Mouse (Mus musculus) granulocyte monocyte progenitor cell, adult 5-6 weeks (primary cell): ENCODE measurements around the gene Nr6a1. TPM values are rescaled to one million over a fixed set of nuclear protein-coding genes. Genes with fewer than 3 reads are reported as not detected.

Source experiments
- ATAC-seq: replicated peaks from 2 replicates; pipeline ENCODE4 v1.8.0; 2016; ENCODE audit warnings: mild to moderate bottlenecking, moderate TSS enrichment, inconsistent platforms; ENCODE audit not compliant: poor library complexity, severe bottlenecking
- total RNA-seq, 2 experiments: library from RNA; stranded (forward) in 1 of 2; stranded (reverse) in 1 of 2; fragments of 200-712, 200-1000 nt in 1 of 2; fragments of >200 nt in 1 of 2; fragmentation: Nextera tagmentation in 1 of 2; gene quantifications; 2 replicates each; pipeline ENCODE4 v1.2.3; 2014 to 2017

Nr6a1 gene
- total RNA-seq, 2 experiments from 2014 or later, result 0.11 to 1.3 TPM

- no peak for ATAC-seq
Observed at GRCm38 (mm10) chr2:38939047-38939446, 11.6 kb upstream of the Nr6a1 start.

GRCm38 (mm10) chr2:38938007-38938406 lies 10.5 kb upstream of the Nr6a1 start:
- ATAC-seq, result no peak

GRCm38 (mm10) chr2:38937396-38937795 lies 9.9 kb upstream of the Nr6a1 start:
- ATAC-seq, result 0 out of 2 replicates have a peak, but pooled peaks have one; percentile 7

- ATAC-seq, result peak; percentile 49
Observed at GRCm38 (mm10) chr2:38936721-38937378, 9.4 kb upstream of the Nr6a1 start.

GRCm38 (mm10) chr2:38934936-38935335 lies 7.4 kb upstream of the Nr6a1 start:
- no peak for ATAC-seq

- no peak for ATAC-seq
Observed at GRCm38 (mm10) chr2:38933931-38934330, 6.4 kb upstream of the Nr6a1 start.

- ATAC-seq, result peak; percentile 80
Observed at GRCm38 (mm10) chr2:38931851-38932667, 4.6 kb upstream of the Nr6a1 start, which contains the start of gene Olfml2a. Olfml2a (plus strand) TSS chr2:38931978.

GRCm38 (mm10) chr2:38930269-38930668 lies 2.8 kb upstream of the Nr6a1 start:
- ATAC-seq, result no peak

GRCm38 (mm10) chr2:38926145-38926891 lies 1.2 kb downstream of the Nr6a1 start:
- ATAC-seq, result peak; percentile 91

GRCm38 (mm10) chr2:38925171-38926080 lies 2.1 kb downstream of the Nr6a1 start:
- ATAC-seq, result no peak

- ATAC-seq, result no peak
Observed at GRCm38 (mm10) chr2:38924571-38924970, 2.9 kb downstream of the Nr6a1 start.

- ATAC-seq, result no peak
Observed at GRCm38 (mm10) chr2:38923911-38924310, 3.6 kb downstream of the Nr6a1 start.

- ATAC-seq, result no peak
Observed at GRCm38 (mm10) chr2:38923471-38923870, 4.0 kb downstream of the Nr6a1 start.

GRCm38 (mm10) chr2:38921374-38921773 lies 6.1 kb downstream of the Nr6a1 start:
- no peak for ATAC-seq

- ATAC-seq, result no peak
Observed at GRCm38 (mm10) chr2:38916947-38917691, 10.4 kb downstream of the Nr6a1 start.

GRCm38 (mm10) chr2:38914965-38915364 lies 12.5 kb downstream of the Nr6a1 start:
- ATAC-seq, result no peak

- no peak for ATAC-seq
Observed at GRCm38 (mm10) chr2:38914517-38914916, 13.0 kb downstream of the Nr6a1 start.

GRCm38 (mm10) chr2:38908604-38909003 lies 18.9 kb downstream of the Nr6a1 start:
- ATAC-seq, result no peak

GRCm38 (mm10) chr2:38906097-38906496 lies 21.4 kb downstream of the Nr6a1 start:
- no peak for ATAC-seq
